Mouse (Mus musculus) B cell, adult 2 months (primary cell): Measurements from ENCODE around the gene Efna5.

ENCODE experiments used
- DNase-seq, 2 experiments: peaks; one replicate each; pipeline ENCODE4 v3.0.0; 2022

The Efna5 gene

GRCm38 (mm10) chr17:62853741-62854140, 27.4 kb downstream of the Efna5 start:
- no peak for DNase-seq

GRCm38 (mm10) chr17:62852822-62853608, 28.1 kb downstream of the Efna5 start:
- DNase-seq: no peak

GRCm38 (mm10) chr17:62851268-62851667, 29.8 kb downstream of the Efna5 start:
- DNase-seq: no peak

GRCm38 (mm10) chr17:62850603-62851002, 30.5 kb downstream of the Efna5 start:
- DNase-seq: no peak

GRCm38 (mm10) chr17:62849676-62850075, 31.4 kb downstream of the Efna5 start:
- DNase-seq: no peak

- DNase-seq: no peak
Measured at GRCm38 (mm10) chr17:62845656-62846055, 35.5 kb downstream of the Efna5 start.

GRCm38 (mm10) chr17:62844329-62844728, 36.8 kb downstream of the Efna5 start:
- peak; percentile 55 to 66 for DNase-seq

- no peak for DNase-seq
Measured at GRCm38 (mm10) chr17:62837336-62837735, 43.8 kb downstream of the Efna5 start.

- DNase-seq: no peak
Measured at GRCm38 (mm10) chr17:62836598-62837106, 44.5 kb downstream of the Efna5 start.

- no peak for DNase-seq
Measured at GRCm38 (mm10) chr17:62832550-62833127, 48.5 kb downstream of the Efna5 start.

- DNase-seq: no peak
Measured at GRCm38 (mm10) chr17:62827549-62827948, 53.6 kb downstream of the Efna5 start.

GRCm38 (mm10) chr17:62821219-62821618, 59.9 kb downstream of the Efna5 start:
- no peak for DNase-seq

GRCm38 (mm10) chr17:62819931-62820330, 61.2 kb downstream of the Efna5 start:
- DNase-seq: no peak

GRCm38 (mm10) chr17:62818821-62819220, 62.3 kb downstream of the Efna5 start:
- no peak for DNase-seq

GRCm38 (mm10) chr17:62818337-62818736, 62.8 kb downstream of the Efna5 start:
- no peak for DNase-seq

GRCm38 (mm10) chr17:62816879-62817278, 64.2 kb downstream of the Efna5 start:
- DNase-seq: no peak

- no peak for DNase-seq
Measured at GRCm38 (mm10) chr17:62813461-62813860, 67.7 kb downstream of the Efna5 start.

GRCm38 (mm10) chr17:62807891-62808290, 73.2 kb downstream of the Efna5 start:
- DNase-seq: no peak

GRCm38 (mm10) chr17:62806646-62807045, 74.5 kb downstream of the Efna5 start:
- no peak for DNase-seq

- DNase-seq: no peak
Measured at GRCm38 (mm10) chr17:62802748-62803147, 78.4 kb downstream of the Efna5 start.

- no peak for DNase-seq
Measured at GRCm38 (mm10) chr17:62797272-62797671, 83.8 kb downstream of the Efna5 start.

GRCm38 (mm10) chr17:62789291-62790290, 91.5 kb downstream of the Efna5 start:
- DNase-seq: no peak

GRCm38 (mm10) chr17:62788783-62789182, 92.3 kb downstream of the Efna5 start:
- no peak for DNase-seq
